Mouse (Mus musculus) lung, embryonic 16.5 days (tissue): Measurements from ENCODE around the gene Tmem9b. TPM values are rescaled to one million over a fixed set of nuclear protein-coding genes. Genes with fewer than 3 reads are reported as not detected.

Experiments
- ATAC-seq: fragments of 200-750 bp; cut with Nextera tagmentation; 2 replicates; pipeline ENCODE4 v1.8.0; 2017; ENCODE audit warnings: low read depth, mild to moderate bottlenecking, moderate library complexity
- H3K27ac ChIP-seq: fragments of 300-500 bp; sonication (generic); 2 replicates; pipeline ENCODE4 v1.5.1; 2014; ENCODE audit warnings: mild to moderate bottlenecking, control low read depth, low read length
- H3K27me3 ChIP-seq: fragments of 300-500 bp; sonication (generic); 2 replicates; pipeline ENCODE4 v1.6.1; 2014; ENCODE audit warnings: low read depth, low read length, mixed read lengths; ENCODE audit not compliant: control insufficient read depth, insufficient read depth
- H3K36me3 ChIP-seq: fragments of 300-500 bp; sonication (generic); 2 replicates; pipeline ENCODE4 v1.6.1; 2014; ENCODE audit warnings: low read length; ENCODE audit not compliant: control insufficient read depth, insufficient read depth
- H3K4me1 ChIP-seq: fragments of 300-500 bp; sonication (generic); replicated peaks from 2 replicates; pipeline ENCODE4 v1.6.1; 2014; ENCODE audit warnings: low read length, mixed read lengths; ENCODE audit not compliant: control insufficient read depth, insufficient read depth
- H3K4me2 ChIP-seq: fragments of 300-500 bp; sonication (generic); 2 replicates; pipeline ENCODE4 v1.6.1; 2014; ENCODE audit warnings: low read depth, low read length, control low read depth
- H3K4me3 ChIP-seq: fragments of 300-500 bp; sonication (generic); 2 replicates; pipeline ENCODE4 v1.5.1; 2014; ENCODE audit warnings: mild to moderate bottlenecking, low read length, control low read depth
- H3K9ac ChIP-seq: fragments of 300-500 bp; sonication (generic); 2 replicates; pipeline ENCODE4 v1.6.1; 2014; ENCODE audit warnings: low read length, control low read depth
- H3K9me3 ChIP-seq: fragments of 300-500 bp; sonication (generic); 2 replicates; pipeline ENCODE4 v1.6.1; 2016; ENCODE audit warnings: low read length; ENCODE audit not compliant: control insufficient read depth
- WGBS: fragments of 180-500 bp; shearing (Covaris S2); extraction: QIAGEN DNeasy Blood & Tissue Kit; methylation state at CpG from one replicate; pipeline ENCODE4 v1.1.7; 2014; 5-methylcytosine and 5-hydroxymethylcytosine counted together
- polyA plus RNA-seq: library from polyadenylated mRNA; unstranded; fragments of >200 nt; fragmentation: Nextera tagmentation; extraction: Ambion mirVana; gene quantifications from 2 replicates; pipeline ENCODE4 v1.2.1, GENCODE M21; 2015

The Tmem9b gene
- polyA plus RNA-seq, 1 experiment from 2014 or later = 71.4 TPM

GRCm38 (mm10) chr7:109703190-109704015, 49.3 kb downstream of the Tmem9b start, which contains the start of the genes St5 and Akip1:
Gene St5, minus strand, starts transcription at chr7:109703605.
Gene Akip1, plus strand, starts transcription at chr7:109703690.
- ATAC-seq = peak; percentile 96
- Histone ChIP-seq H3K36me3 (no peaks in the 10 kb centered on the region), H3K9me3 (no peaks in the 10 kb centered on the region; the same call in 1 of the 2 replicates), H3K4me2 (peak within 1 kb of the TSS; percentile 79), H3K27ac (peak within 1 kb of the TSS; percentile 76), H3K4me1 (peaks cover 15% of the 10 kb centered on the region), H3K9ac (peak within 1 kb of the TSS; percentile 76), H3K27me3 (no peaks in the 10 kb centered on the region), H3K4me3 (peak within 1 kb of the TSS; percentile 62)
- 1% methylated on average over 60 of the region's 61 CpGs for WGBS

GRCm38 (mm10) chr7:109702721-109703120, 50.0 kb downstream of the Tmem9b start:
- Histone ChIP-seq H3K4me3 (peak overlapping the region; percentile 62), H3K4me1 (peaks cover 11% of the 10 kb centered on the region), H3K27ac (no peak overlapping the region), H3K9ac (no peak overlapping the region; the same call in 1 of the 2 replicates), H3K4me2 (peak overlapping the region; percentile 79), H3K9me3 (no peaks in the 10 kb centered on the region; the same call in 1 of the 2 replicates), H3K27me3 (no peaks in the 10 kb centered on the region), H3K36me3 (no peaks in the 10 kb centered on the region)
- 49% methylated on average over 4 of the region's 4 CpGs for WGBS
- no peak for ATAC-seq

DNA sequence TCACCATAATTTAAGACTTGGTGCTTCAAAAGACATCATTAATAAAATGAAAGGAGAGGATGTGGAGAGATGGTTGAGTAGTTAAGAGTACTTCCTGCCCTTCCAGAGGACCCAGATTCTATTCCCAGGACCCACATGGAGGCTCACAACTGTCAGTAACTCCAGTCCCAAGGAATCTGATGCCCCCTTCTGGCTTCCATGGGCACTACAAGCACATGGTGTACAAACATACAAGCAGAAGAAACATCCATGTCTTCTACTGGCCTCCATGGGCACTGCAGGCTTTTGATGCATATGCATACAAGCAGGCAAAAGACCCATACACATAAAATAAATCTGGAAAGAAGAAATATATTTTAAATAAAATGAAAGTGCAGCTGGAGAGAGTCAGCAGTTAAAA, 52.5 kb downstream of the Tmem9b start:
- no peak for ATAC-seq
- Histone ChIP-seq H3K4me3 (no peak overlapping the region), H3K9ac (no peak overlapping the region), H3K36me3 (no peaks in the 10 kb centered on the region), H3K4me2 (no peak overlapping the region), H3K9me3 (no peaks in the 10 kb centered on the region; the same call in 1 of the 2 replicates), H3K27me3 (no peaks in the 10 kb centered on the region), H3K4me1 (peaks cover 8% of the 10 kb centered on the region), H3K27ac (no peak overlapping the region)

GRCm38 (mm10) chr7:109695339-109695726, 57.3 kb downstream of the Tmem9b start:
- Histone ChIP-seq H3K9me3 (no peaks in the 10 kb centered on the region; the same call in 1 of the 2 replicates), H3K4me2 (no peak overlapping the region), H3K27me3 (no peaks in the 10 kb centered on the region), H3K4me3 (no peak overlapping the region), H3K36me3 (no peaks in the 10 kb centered on the region), H3K27ac (no peak overlapping the region), H3K9ac (no peak overlapping the region), H3K4me1 (peaks cover 12% of the 10 kb centered on the region)
- no peak for ATAC-seq
- WGBS = 84% methylated on average over 10 of the region's 10 CpGs

DNA sequence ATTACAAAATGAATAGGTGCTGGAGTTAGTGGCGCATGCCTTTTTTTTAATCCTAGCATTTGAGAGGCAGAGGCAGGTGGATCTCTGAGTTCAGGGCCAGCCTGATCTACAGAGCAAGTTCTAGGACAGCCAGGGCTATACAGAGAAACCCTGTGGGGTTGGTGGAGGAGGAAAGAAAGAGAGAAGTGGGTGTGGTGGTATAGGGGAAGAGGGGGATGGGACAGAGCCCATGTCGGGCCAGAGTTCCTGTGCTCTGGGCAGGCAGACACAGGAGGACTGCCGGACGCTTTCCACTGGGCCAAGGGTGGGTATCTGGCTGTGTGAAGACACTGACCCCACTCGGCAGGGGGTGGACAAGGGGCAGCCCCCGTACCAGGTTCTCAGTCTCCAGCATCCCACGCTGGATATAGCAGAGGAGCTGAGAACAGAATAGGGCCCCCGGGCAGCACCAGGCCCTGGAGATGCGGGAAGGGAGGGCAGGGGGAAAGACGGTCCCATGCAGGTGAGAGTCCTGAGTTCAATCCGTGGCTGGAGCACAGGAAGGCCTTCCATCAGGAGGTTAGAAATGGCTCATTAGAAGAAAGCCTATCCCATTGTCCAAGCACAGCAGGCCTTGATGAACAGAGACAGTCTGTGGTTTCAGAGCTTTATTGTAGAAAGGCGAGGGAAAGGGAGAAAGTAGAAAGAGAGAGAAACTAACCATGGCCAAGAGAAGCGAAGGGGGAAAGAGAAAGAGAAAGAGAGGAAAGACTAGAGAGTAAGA, 57.9 kb downstream of the Tmem9b start:
- Histone ChIP-seq H3K4me1 (peaks cover 12% of the 10 kb centered on the region), H3K27ac (no peak overlapping the region), H3K4me2 (no peak overlapping the region), H3K27me3 (no peaks in the 10 kb centered on the region), H3K36me3 (no peaks in the 10 kb centered on the region), H3K9ac (no peak overlapping the region), H3K4me3 (no peak overlapping the region), H3K9me3 (no peaks in the 10 kb centered on the region)
- ATAC-seq = no peak
- 82% methylated on average over 13 of the region's 13 CpGs for WGBS

DNA sequence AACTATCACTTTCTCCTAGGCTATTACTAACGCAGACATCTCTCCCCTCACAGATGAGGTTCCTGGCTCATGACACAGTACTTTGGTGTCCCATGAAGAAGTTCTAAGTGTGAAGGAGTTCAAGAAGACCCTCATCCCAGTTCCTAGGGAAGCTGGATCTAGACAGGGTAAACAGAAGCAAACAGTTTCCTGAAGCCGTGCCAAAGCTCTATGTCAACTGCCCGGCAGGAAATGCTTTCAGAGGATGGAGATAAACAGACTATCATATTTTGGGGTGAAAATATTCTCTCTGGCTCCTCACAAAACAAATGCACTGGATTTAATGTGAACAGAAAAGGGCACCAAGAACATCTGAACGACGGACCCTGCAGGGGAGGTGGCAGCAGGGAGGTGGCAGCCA, 61.7 kb downstream of the Tmem9b start:
- Histone ChIP-seq H3K27me3 (no peaks in the 10 kb centered on the region), H3K9me3 (no peaks in the 10 kb centered on the region), H3K4me2 (no peak overlapping the region), H3K4me3 (no peak overlapping the region), H3K9ac (no peak overlapping the region), H3K27ac (peak overlapping the region; percentile 83), H3K4me1 (peaks cover 13% of the 10 kb centered on the region), H3K36me3 (no peaks in the 10 kb centered on the region)
- WGBS = 39% methylated on average over 5 of the region's 5 CpGs
- peak; percentile 61 for ATAC-seq

DNA sequence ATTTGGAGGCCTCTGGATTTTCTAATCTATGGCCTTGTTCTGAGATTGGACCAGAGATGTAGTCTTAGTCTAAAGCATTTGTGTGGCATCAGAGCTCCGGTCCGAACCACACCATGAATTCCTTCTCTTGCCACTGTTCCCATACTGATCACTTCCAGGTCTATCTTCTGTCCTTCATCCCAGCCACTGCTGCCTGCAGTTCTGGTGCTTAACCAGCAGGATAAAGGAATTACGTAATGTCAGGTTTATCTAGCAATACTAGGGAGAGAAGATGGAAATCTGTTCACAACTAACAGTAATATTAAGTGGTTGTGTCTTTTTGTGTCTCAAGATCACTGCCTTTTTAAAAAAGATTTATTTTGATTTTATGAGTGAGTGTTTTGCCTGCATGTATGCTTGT, 62.6 kb downstream of the Tmem9b start:
- 89% methylated on average over 3 of the region's 3 CpGs for WGBS

DNA sequence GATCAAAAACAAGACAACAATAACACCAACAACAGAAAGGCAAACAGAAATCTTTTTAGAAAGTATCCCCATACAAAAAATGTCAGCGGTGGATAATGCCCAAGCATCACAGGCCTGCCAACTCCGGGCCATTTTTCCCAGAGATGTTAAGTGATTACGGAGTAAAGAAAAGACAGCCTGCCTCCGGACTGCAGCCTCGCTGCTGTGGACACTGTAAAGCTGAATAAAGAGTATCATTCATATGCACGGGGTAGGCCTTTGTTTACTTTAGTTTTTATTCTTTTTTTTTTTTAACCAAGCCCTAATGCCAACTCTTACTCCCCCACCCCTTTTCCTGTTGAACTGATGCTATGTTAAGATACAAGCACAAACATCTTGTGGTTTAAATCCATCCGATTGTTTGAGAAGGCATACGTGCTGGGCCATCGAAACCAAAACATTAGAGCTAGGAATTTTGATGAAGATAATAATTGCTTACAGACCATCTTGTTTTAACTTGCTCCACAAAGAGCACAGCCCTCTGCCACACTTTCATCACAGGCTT, 66.0 kb downstream of the Tmem9b start:
- peak overlapping the region; percentile 9; the same call in 1 of the 2 replicates for H3K4me2 ChIP-seq
- H3K4me3 ChIP-seq = no peak overlapping the region
- WGBS = 13% methylated on average over 9 of the region's 9 CpGs

More for the DNA sequence above, 62.6 kb downstream of the Tmem9b start:
- Histone ChIP-seq H3K4me3 (no peak overlapping the region), H3K27me3 (no peaks in the 10 kb centered on the region), H3K36me3 (no peaks in the 10 kb centered on the region), H3K4me2 (no peak overlapping the region), H3K4me1 (peaks cover 14% of the 10 kb centered on the region), H3K27ac (no peak overlapping the region), H3K9ac (no peak overlapping the region), H3K9me3 (no peaks in the 10 kb centered on the region)
- no peak for ATAC-seq

More for the DNA sequence above, 66.0 kb downstream of the Tmem9b start:
- no peaks in the 10 kb centered on the region for H3K9me3 ChIP-seq
- peak overlapping the region; percentile 53 for H3K27ac ChIP-seq
- peak; percentile 60 for ATAC-seq
- H3K4me1 ChIP-seq = peaks cover 12% of the 10 kb centered on the region
- no peak overlapping the region for H3K9ac ChIP-seq
- H3K27me3 ChIP-seq = no peaks in the 10 kb centered on the region
- no peaks in the 10 kb centered on the region for H3K36me3 ChIP-seq
